Mouse (Mus musculus) liver, adult 2 months (tissue): ENCODE data around the gene Actr1a. TPM values are rescaled to one million over a fixed set of nuclear protein-coding genes. Genes with fewer than 3 reads are reported as not detected.

Source experiments
- DNase-seq: peaks from one replicate; pipeline ENCODE4 v3.0.0-alpha.2; 2011; ENCODE audit warnings: low read depth, low spot score; ENCODE audit errors: extremely low read depth
- H3K27ac ChIP-seq: fragments of 200-500 bp; replicated peaks from 2 replicates; pipeline ENCODE4 v1.5.1; 2012; ENCODE audit warnings: low read depth, mild to moderate bottlenecking, control low read depth, inconsistent platforms, low read length; ENCODE audit not compliant: insufficient read depth
- H3K27me3 ChIP-seq: fragments of 200-500 bp; 2 replicates; pipeline ENCODE4 v1.6.1; 2012; ENCODE audit warnings: mild to moderate bottlenecking, moderate library complexity, low read length, inconsistent platforms; ENCODE audit not compliant: control insufficient read depth, insufficient read depth
- H3K36me3 ChIP-seq: fragments of 200-500 bp; 2 replicates; pipeline ENCODE4 v1.6.1; 2012; ENCODE audit warnings: low read length, inconsistent platforms; ENCODE audit not compliant: control insufficient read depth, insufficient read depth
- H3K4me1 ChIP-seq: fragments of 200-500 bp; 2 replicates; pipeline ENCODE4 v1.6.1; 2011; ENCODE audit warnings: low read length; ENCODE audit not compliant: control insufficient read depth, insufficient read depth
- H3K4me3 ChIP-seq: fragments of 200-500 bp; 2 replicates; pipeline ENCODE4 v1.5.1; 2011; ENCODE audit warnings: low read depth, mild to moderate bottlenecking, control low read depth, low read length, moderate library complexity; ENCODE audit not compliant: insufficient read depth
- H3K79me2 ChIP-seq: fragments of 200-500 bp; 2 replicates; pipeline ENCODE4 v1.6.1; 2012; ENCODE audit warnings: inconsistent platforms, mild to moderate bottlenecking, low read length, moderate library complexity; ENCODE audit not compliant: control insufficient read depth, insufficient read depth
- H3K9ac ChIP-seq: fragments of 200-500 bp; 2 replicates; pipeline ENCODE4 v1.6.1; 2012; ENCODE audit warnings: low read depth, mild to moderate bottlenecking, control low read depth, inconsistent platforms, low read length
- CTCF ChIP-seq: fragments of 200-500 bp; IDR thresholded peaks from 2 replicates; pipeline ENCODE4 v1.5.1; 2011; ENCODE audit warnings: low read depth, low read length, control low read depth
- POLR2A ChIP-seq: fragments of 200-500 bp; IDR thresholded peaks from 2 replicates; pipeline ENCODE4 v1.6.1; 2011; ENCODE audit warnings: low read length, control low read depth; ENCODE audit not compliant: insufficient read depth; ENCODE audit errors: extremely low read depth
- WGBS: fragments of 180-500 bp; shearing (Covaris S2); methylation state at CpG from one replicate; pipeline ENCODE4 v1.1.7; 2018; 5-methylcytosine and 5-hydroxymethylcytosine counted together
- polyA plus RNA-seq: library from polyadenylated mRNA; depleted of rRNA; stranded (reverse); fragments of >200 nt; gene quantifications from 2 replicates; pipeline ENCODE4 v1.2.3, GENCODE M21; 2012; rRNA removed
- total RNA-seq: library from RNA; depleted of rRNA; stranded (reverse); fragments of >200 nt; gene quantifications from 2 replicates; pipeline ENCODE4 v1.2.3, GENCODE M21; 2014; rRNA removed

Gene Actr1a
- total RNA-seq = 29.7 and 32.5 TPM in 2 replicates
- 40.9 and 46.2 TPM in 2 replicates for polyA plus RNA-seq

DNA sequence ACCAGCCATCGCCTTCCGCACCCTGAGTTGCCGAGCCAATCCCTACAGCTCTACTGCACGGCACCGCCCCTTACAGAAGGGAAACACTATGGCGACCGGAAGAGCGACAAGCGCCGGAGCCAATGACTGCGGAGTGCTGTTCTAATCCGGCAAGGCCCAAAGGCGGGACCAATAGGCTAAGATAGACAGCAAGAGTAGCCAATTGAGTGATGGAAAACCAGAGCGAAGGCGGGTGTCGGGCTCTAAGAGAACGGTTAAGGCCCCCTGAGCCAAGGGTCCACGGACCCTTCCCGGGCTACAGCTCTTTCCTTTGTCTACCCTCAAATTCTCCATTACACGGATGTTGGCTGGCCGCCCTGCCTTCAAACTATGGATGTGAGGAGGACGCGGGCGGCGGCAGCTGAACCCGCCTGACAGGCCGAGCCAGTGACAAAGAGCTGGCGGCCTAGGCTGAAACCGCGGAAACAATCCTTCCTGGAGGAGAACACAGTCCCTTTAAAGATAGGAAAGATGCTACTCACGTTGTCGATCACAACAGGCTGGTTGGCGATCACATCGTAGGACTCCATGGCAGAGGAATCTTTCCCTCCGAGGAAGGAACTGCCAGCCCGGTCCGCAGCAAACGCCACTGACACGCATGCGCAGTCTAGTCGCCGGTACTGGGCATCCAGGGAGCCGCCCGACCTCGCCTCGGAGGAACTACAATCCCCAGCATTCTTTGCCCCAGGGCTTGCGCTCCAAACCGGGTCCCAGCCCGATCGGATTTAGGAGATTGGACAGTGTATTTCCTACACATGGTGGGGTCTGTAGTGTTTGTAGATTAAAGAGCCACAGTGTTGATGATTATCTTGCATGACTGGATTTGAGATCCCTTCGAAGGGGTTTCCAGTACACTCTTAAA, at the start of gene Actr1a:
TSS of gene Actr1a (minus strand) at position 640 of the 901 bp plus-strand sequence.
- H3K4me1 ChIP-seq = peaks cover 5% of the 10 kb centered on the region
- peaks cover 26% of the 10 kb centered on the region for H3K79me2 ChIP-seq
- WGBS = under 1% methylated on average over 51 of the region's 51 CpGs
- DNase-seq = peak; percentile 98
- no peaks in the 10 kb centered on the region for H3K27me3 ChIP-seq
- H3K27ac ChIP-seq = peak within 1 kb of the TSS; percentile 51
- TF ChIP-seq CTCF (no peak), POLR2A (peak; percentile 73; the same call in 1 of the 2 replicates)
- H3K4me3 ChIP-seq = peak within 1 kb of the TSS; percentile 81
- peak within 1 kb of the TSS; percentile 81 for H3K9ac ChIP-seq
- H3K36me3 ChIP-seq = no peaks in the 10 kb centered on the region

DNA sequence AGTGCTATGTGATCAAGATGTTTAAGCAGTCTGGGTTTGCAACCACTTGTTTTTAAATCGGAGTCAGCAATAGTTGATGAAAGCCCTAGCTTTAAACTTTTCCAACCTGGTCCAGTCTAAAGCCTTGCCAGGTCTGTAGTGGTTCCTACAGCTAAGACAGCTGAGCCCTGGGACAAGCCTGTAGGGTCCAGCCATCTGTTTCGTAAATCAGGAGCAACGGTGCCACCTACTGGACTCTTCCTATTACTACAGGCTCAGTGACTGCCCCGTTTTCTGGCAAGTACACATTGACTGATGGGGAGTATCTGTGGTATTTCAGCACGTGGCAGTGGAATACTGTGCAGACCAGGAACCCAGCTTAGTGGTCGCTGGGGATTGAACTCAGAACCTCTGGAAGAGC, 48.7 kb upstream of the Actr1a start:
- DNase-seq = peak; percentile 67
- H3K79me2 ChIP-seq = no peaks in the 10 kb centered on the region
- H3K27me3 ChIP-seq = no peaks in the 10 kb centered on the region
- 12% methylated on average over 6 of the region's 6 CpGs for WGBS
- H3K9ac ChIP-seq = no peak overlapping the region
- no peaks in the 10 kb centered on the region for H3K4me1 ChIP-seq
- TF ChIP-seq CTCF (peak; percentile 71), POLR2A (no peak)
- H3K4me3 ChIP-seq = no peak overlapping the region
- no peak overlapping the region for H3K27ac ChIP-seq
- H3K36me3 ChIP-seq = no peaks in the 10 kb centered on the region

DNA sequence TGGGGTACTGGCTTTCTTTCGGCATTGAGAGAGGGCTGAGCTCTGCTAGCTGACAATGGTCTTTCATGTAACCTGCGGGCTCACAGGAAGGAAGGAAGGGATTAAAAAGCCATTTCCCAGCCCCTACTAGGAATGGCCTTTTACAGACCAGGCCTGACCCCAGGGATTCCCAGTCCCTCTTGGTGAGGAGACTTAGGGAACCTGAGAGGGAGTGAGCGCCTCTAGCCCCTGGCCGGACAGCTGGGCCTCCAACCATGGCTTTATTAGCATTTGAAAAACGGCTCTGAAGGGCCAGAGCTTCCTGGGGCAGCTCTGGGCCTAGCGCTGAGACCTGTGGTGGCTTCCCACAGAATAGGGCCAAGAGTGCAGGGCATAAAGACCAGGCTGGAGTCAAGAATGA, 48.0 kb upstream of the Actr1a start:
- Histone ChIP-seq H3K4me3 (no peak overlapping the region), H3K4me1 (no peaks in the 10 kb centered on the region), H3K36me3 (no peaks in the 10 kb centered on the region), H3K79me2 (no peaks in the 10 kb centered on the region), H3K27me3 (no peaks in the 10 kb centered on the region), H3K9ac (no peak overlapping the region), H3K27ac (no peak overlapping the region)
- TF ChIP-seq POLR2A = no peak
- TF ChIP-seq CTCF = no peak
- 79% methylated on average over 6 of the region's 6 CpGs for WGBS
- DNase-seq = no peak

DNA sequence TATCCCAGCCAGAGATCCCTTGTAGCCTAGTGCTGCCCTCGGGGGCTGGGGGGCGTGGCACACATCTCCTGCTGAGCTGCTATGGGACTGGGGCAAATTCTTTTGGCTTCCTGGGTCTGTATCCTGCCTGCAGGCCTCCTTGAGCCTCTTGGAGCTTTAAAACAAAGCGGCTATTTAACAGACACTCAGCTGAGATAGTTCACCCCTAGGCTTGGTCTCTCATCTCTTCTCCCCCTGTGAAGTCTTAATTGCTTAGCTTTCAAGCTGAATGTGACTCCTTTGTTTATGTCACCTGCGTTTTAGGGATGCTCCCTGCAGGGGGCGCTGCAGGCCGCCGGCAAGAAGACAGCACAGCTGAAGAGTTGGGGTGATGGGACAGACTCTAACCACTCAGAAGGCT, 39.9 kb upstream of the Actr1a start:
- Histone ChIP-seq H3K79me2 (no peaks in the 10 kb centered on the region), H3K36me3 (no peaks in the 10 kb centered on the region), H3K9ac (no peak overlapping the region), H3K27ac (no peak overlapping the region), H3K4me3 (no peak overlapping the region), H3K27me3 (no peaks in the 10 kb centered on the region), H3K4me1 (no peaks in the 10 kb centered on the region)
- DNase-seq = no peak
- no peak for TF ChIP-seq POLR2A
- TF ChIP-seq CTCF = peak; percentile 67
- 30% methylated on average over 7 of the region's 7 CpGs for WGBS

DNA sequence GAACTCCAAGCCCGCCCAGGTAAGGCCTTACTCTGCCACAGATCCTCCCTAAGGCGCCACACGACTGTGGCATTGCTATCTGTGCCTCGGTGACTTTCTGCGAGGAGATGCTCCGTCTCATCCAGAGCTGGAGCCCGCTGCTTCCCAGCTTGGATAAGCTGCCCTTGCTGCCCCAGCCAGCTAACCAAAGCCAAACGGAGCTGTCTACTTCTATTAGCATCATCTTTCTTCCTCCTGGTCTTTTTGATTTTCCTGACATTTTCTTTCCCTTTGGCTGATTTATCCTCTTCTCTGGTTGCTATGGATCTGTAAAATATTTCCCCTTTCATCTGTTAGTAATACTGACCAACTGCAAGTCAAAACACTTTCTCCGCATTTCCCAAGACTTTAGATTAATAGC, 39.0 kb upstream of the Actr1a start:
- no peaks in the 10 kb centered on the region for H3K36me3 ChIP-seq
- TF ChIP-seq POLR2A (no peak), CTCF (no peak)
- 91% methylated on average over 9 of the region's 9 CpGs for WGBS

DNA sequence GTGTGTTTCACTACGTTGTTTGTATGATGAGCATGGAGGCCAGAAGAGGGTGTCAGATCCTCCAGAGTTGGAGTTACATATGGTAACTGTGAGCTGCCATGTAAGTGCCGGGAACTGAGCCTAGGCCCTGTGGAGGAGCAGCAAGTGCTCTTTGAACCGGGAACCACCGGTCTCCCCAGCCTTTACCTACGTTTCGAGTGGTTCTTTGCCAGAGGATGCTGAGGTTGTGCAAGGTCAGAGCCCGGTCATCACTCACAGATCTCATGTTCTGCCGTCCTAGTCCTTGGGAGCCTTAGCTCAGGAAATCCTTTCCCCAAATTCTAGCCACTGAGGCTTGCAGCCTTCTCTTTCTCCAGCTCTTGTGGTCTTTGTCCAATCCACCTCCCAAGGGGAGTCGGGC, 38.6 kb upstream of the Actr1a start:
- H3K79me2 ChIP-seq = no peaks in the 10 kb centered on the region
- H3K4me3 ChIP-seq = no peak overlapping the region
- H3K9ac ChIP-seq = no peak overlapping the region
- no peaks in the 10 kb centered on the region for H3K36me3 ChIP-seq
- no peak overlapping the region for H3K27ac ChIP-seq
- H3K4me1 ChIP-seq = no peaks in the 10 kb centered on the region
- 82% methylated on average over 9 of the region's 9 CpGs for WGBS
- H3K27me3 ChIP-seq = no peaks in the 10 kb centered on the region
- TF ChIP-seq POLR2A (no peak), CTCF (no peak)
- DNase-seq = no peak

More for the DNA sequence above, 39.0 kb upstream of the Actr1a start:
- Histone ChIP-seq H3K27ac (no peak overlapping the region), H3K9ac (no peak overlapping the region), H3K79me2 (no peaks in the 10 kb centered on the region), H3K27me3 (no peaks in the 10 kb centered on the region), H3K4me1 (no peaks in the 10 kb centered on the region), H3K4me3 (no peak overlapping the region)
- DNase-seq = no peak
